Mouse (Mus musculus) bone marrow macrophage, adult 2 months (primary cell): Measurements from ENCODE around the gene Rock2. TPM values are rescaled to one million over a fixed set of nuclear protein-coding genes. Genes with fewer than 3 reads are reported as not detected.
A peak's percentile ranks its signal among the peaks of the same experiment; 100 is the strongest.

ENCODE experiments used
- H3K27ac ChIP-seq: 2 replicates; pipeline ENCODE4 v1.5.1; 2012; ENCODE audit warnings: low read depth, low read length; ENCODE audit not compliant: insufficient read depth
- H3K4me1 ChIP-seq: 2 replicates; pipeline ENCODE4 v1.6.1; 2012; ENCODE audit warnings: low read length; ENCODE audit not compliant: control insufficient read depth, insufficient read depth
- H3K4me3 ChIP-seq: 2 replicates; pipeline ENCODE4 v1.5.1; 2012; ENCODE audit warnings: mild to moderate bottlenecking, low read length, moderate library complexity; ENCODE audit not compliant: insufficient read depth
- CTCF ChIP-seq: IDR thresholded peaks from 2 replicates; pipeline ENCODE4 v1.5.1; 2012; ENCODE audit warnings: low read depth, mild to moderate bottlenecking, low read length, moderate library complexity
- POLR2A ChIP-seq: IDR thresholded peaks from 2 replicates; pipeline ENCODE4 v1.6.1; 2012; ENCODE audit warnings: mild to moderate bottlenecking, low read depth, low read length, borderline replicate concordance
- polyA plus RNA-seq: library from polyadenylated mRNA; stranded (reverse); fragments of >200 nt; gene quantifications from 2 replicates; pipeline ENCODE4 v1.2.4, GENCODE M21; 2012; ENCODE audit not compliant: missing spikeins, insufficient read depth, insufficient read length

Gene Rock2
- polyA plus RNA-seq, 1 experiment, result 47.9 TPM

- Histone ChIP-seq H3K4me1 (peaks cover 23% of the 10 kb centered on the region), H3K27ac (no peak overlapping the region), H3K4me3 (no peak overlapping the region)
- TF ChIP-seq POLR2A (no peak), CTCF (no peak)
Observed at GRCm38 (mm10) chr12:16898221-16898620, 3.5 kb downstream of the Rock2 start.

GRCm38 (mm10) chr12:16898790-16899189 lies 4.1 kb downstream of the Rock2 start:
- H3K4me3 ChIP-seq, result no peak overlapping the region
- H3K27ac ChIP-seq, result no peak overlapping the region
- no peak for TF ChIP-seq CTCF
- TF ChIP-seq POLR2A, result no peak
- peaks cover 20% of the 10 kb centered on the region for H3K4me1 ChIP-seq

GRCm38 (mm10) chr12:16900625-16901222 lies 6.0 kb downstream of the Rock2 start:
- Histone ChIP-seq H3K27ac (no peak overlapping the region), H3K4me1 (peaks cover 22% of the 10 kb centered on the region), H3K4me3 (no peak overlapping the region)
- no peak for TF ChIP-seq POLR2A
- no peak for TF ChIP-seq CTCF

GRCm38 (mm10) chr12:16903949-16904635 lies 9.4 kb downstream of the Rock2 start:
- Histone ChIP-seq H3K27ac (peak overlapping the region; percentile 31; the same call in 1 of the 2 replicates), H3K4me3 (no peak overlapping the region), H3K4me1 (peaks cover 15% of the 10 kb centered on the region)
- TF ChIP-seq POLR2A (no peak), CTCF (no peak)

GRCm38 (mm10) chr12:16907282-16907846 lies 12.7 kb downstream of the Rock2 start:
- Histone ChIP-seq H3K4me1 (peaks cover 17% of the 10 kb centered on the region), H3K27ac (no peak overlapping the region), H3K4me3 (no peak overlapping the region)
- no peak for TF ChIP-seq POLR2A
- TF ChIP-seq CTCF, result no peak

GRCm38 (mm10) chr12:16907953-16908648 lies 13.4 kb downstream of the Rock2 start:
- Histone ChIP-seq H3K4me1 (peaks cover 17% of the 10 kb centered on the region), H3K4me3 (no peak overlapping the region), H3K27ac (no peak overlapping the region)
- no peak for TF ChIP-seq POLR2A
- no peak for TF ChIP-seq CTCF

- no peak for TF ChIP-seq POLR2A
- Histone ChIP-seq H3K4me3 (no peak overlapping the region), H3K4me1 (peaks cover 14% of the 10 kb centered on the region), H3K27ac (no peak overlapping the region)
Observed at GRCm38 (mm10) chr12:16911524-16911923, 16.8 kb downstream of the Rock2 start.

GRCm38 (mm10) chr12:16912600-16912999 lies 17.9 kb downstream of the Rock2 start:
- no peak overlapping the region for H3K4me3 ChIP-seq
- peaks cover 14% of the 10 kb centered on the region for H3K4me1 ChIP-seq
- H3K27ac ChIP-seq, result peak overlapping the region; percentile 33; the same call in 1 of the 2 replicates
- no peak for TF ChIP-seq CTCF
- TF ChIP-seq POLR2A, result no peak

- TF ChIP-seq CTCF, result no peak
- TF ChIP-seq POLR2A, result no peak
- H3K27ac ChIP-seq, result no peak overlapping the region
- H3K4me1 ChIP-seq, result peaks cover 20% of the 10 kb centered on the region
- no peak overlapping the region for H3K4me3 ChIP-seq
Observed at GRCm38 (mm10) chr12:16920186-16920860, 25.6 kb downstream of the Rock2 start.
